Comparison of ENCODE assay signal across 27 mouse cellular contexts in genomic region chr8:122088631-122089030, GRCm38 (mm10).
A peak's percentile ranks its signal among the peaks of the same experiment; 100 is the strongest.
DNase-seq lines count a peak whose midpoint lies in the region; ATAC-seq and TF ChIP-seq lines count a peak whose summit lies in the region.
"Had no signal": no experiment of that assay in that cellular context is flagged by ENCODE, and none has a peak within 500 bp of the region (broad histone marks: within the 10 kb centered on the region; RNA-seq: fewer than 3 reads in every experiment).

No protein-coding gene starts in this region.

- WGBS in heart, embryonic 10.5 days: 78% methylated on average over 16 of the region's 16 CpGs
- 87% methylated on average over 16 of the region's 16 CpGs for WGBS in heart, adult 2 months
- WGBS in lung, postnatal 0 days: 69% methylated on average over 16 of the region's 16 CpGs

- H3K27me3 ChIP-seq in heart, embryonic 10.5 days (ENCODE audit: insufficient read depth, poor library complexity, severe bottlenecking): peaks cover 15% of the 10 kb centered on the region; the same call in 1 of the 2 replicates
- H3K27me3 ChIP-seq in heart, adult 2 months (ENCODE audit: control insufficient read depth, insufficient read depth, low read length): no peaks in the 10 kb centered on the region
- H3K27me3 ChIP-seq in lung, postnatal 0 days (replicated peaks; ENCODE audit: insufficient read depth, low read length): no peaks in the 10 kb centered on the region
- H3K27me3 ChIP-seq: stomach, embryonic 15.5 days had no signal

- H3K9me3 ChIP-seq in heart, embryonic 10.5 days: no peaks in the 10 kb centered on the region
- H3K9me3 ChIP-seq in lung, postnatal 0 days (ENCODE audit: low read length): no peaks in the 10 kb centered on the region
- H3K9me3 ChIP-seq: embryonic facial prominence, embryonic 13.5 days; forebrain, embryonic 10.5 days; heart, embryonic 12.5 days; hindbrain, embryonic 13.5 days; stomach, embryonic 15.5 days had no signal

- intact Hi-C loops in heart, adult 2 months (cut with DNase I): no loop called here

- no peaks in the 10 kb centered on the region for H3K36me3 ChIP-seq in heart, embryonic 10.5 days
- H3K36me3 ChIP-seq in heart, adult 2 months (ENCODE audit: control insufficient read depth, insufficient read depth, low read length): no peaks in the 10 kb centered on the region
- no peaks in the 10 kb centered on the region for H3K36me3 ChIP-seq in lung, postnatal 0 days (ENCODE audit: insufficient read depth, low read length)
- H3K36me3 ChIP-seq: embryonic facial prominence, embryonic 13.5 days; forebrain, embryonic 10.5 days; heart, embryonic 12.5 days; hindbrain, embryonic 13.5 days; stomach, embryonic 15.5 days had no signal

- H3K4me1 ChIP-seq in heart, embryonic 10.5 days: peaks cover 21% of the 10 kb centered on the region
- no peaks in the 10 kb centered on the region for H3K4me1 ChIP-seq in heart, adult 2 months (ENCODE audit: control insufficient read depth, insufficient read depth, low read length)
- no peaks in the 10 kb centered on the region for H3K4me1 ChIP-seq in lung, postnatal 0 days (ENCODE audit: insufficient read depth, low read depth, low read length)

- no peak for DNase-seq in heart, embryonic 10.5 days (ENCODE audit: low spot score)
- DNase-seq in heart, adult 2 months: no peak
- peak; percentile 33 for DNase-seq in ZHBTc4 (ENCODE audit: low read depth, low spot score)
- DNase-seq in lung, postnatal 0 days (ENCODE audit: low spot score): peak; percentile 70
- peak; percentile 58 for DNase-seq in skeletal muscle tissue, adult 2 months (ENCODE audit: low read depth, low spot score)
- no peak for DNase-seq in ovary, postnatal 36 days (ENCODE audit: low spot score)
- DNase-seq in thymus, postnatal 25 days: no peak
- DNase-seq: adrenal gland, postnatal 10 days; B cell, adult 2 months; cerebellum, adult 11 months; cerebellum, adult 9-11 months; forebrain, postnatal 0 days; heart, adult 11 months; heart, postnatal 4 days; kidney, adult 11 months; kidney, postnatal 14 days; layer of hippocampus, adult 9-11 months; liver; midbrain, embryonic 14.5 days; retina, postnatal 1 day; right cerebral cortex, postnatal 14 days; thymus, postnatal 14 days had no signal

- H3K9ac ChIP-seq in heart, adult 2 months (ENCODE audit: low read depth, low read length): no peak overlapping the region
- no peak overlapping the region for H3K9ac ChIP-seq in lung, postnatal 0 days (replicated peaks; ENCODE audit: low read depth)
- H3K9ac ChIP-seq: embryonic facial prominence, embryonic 13.5 days; forebrain, postnatal 0 days; heart, embryonic 12.5 days; hindbrain, embryonic 13.5 days; stomach, embryonic 15.5 days had no signal

- no peak for TF ChIP-seq EP300 in heart, adult 2 months (IDR thresholded peaks at IDR 0.05; ENCODE audit: insufficient read depth, low read depth, low read length)
- TF ChIP-seq EP300 in lung, postnatal 0 days (IDR thresholded peaks at IDR 0.05): no peak

- H3K4me2 ChIP-seq in lung, postnatal 0 days (replicated peaks; ENCODE audit: low read depth, low read length): no peak overlapping the region
- H3K4me2 ChIP-seq: embryonic facial prominence, embryonic 13.5 days; heart, embryonic 12.5 days; hindbrain, embryonic 13.5 days; stomach, embryonic 15.5 days had no signal

- no peak for TF ChIP-seq POLR2A in heart, adult 2 months (IDR thresholded peaks at IDR 0.05; ENCODE audit: insufficient read depth, low read depth, low read length)

- no peaks in the 10 kb centered on the region for H3K79me2 ChIP-seq in heart, adult 2 months (replicated peaks; ENCODE audit: control insufficient read depth, insufficient read depth, low read length)

- no peak overlapping the region for H3K4me3 ChIP-seq in heart, embryonic 10.5 days
- H3K4me3 ChIP-seq in heart, adult 2 months: no peak overlapping the region
- H3K4me3 ChIP-seq in lung, postnatal 0 days (ENCODE audit: low read depth, low read length): no peak overlapping the region
- H3K4me3 ChIP-seq: embryonic facial prominence, embryonic 13.5 days; forebrain, embryonic 10.5 days; heart, embryonic 12.5 days; hindbrain, embryonic 13.5 days; stomach, embryonic 15.5 days had no signal

- no peak for TF ChIP-seq CTCF in heart, adult 2 months (IDR thresholded peaks at IDR 0.05)
- TF ChIP-seq CTCF in lung, postnatal 0 days (IDR thresholded peaks at IDR 0.05): no peak

- ATAC-seq in lung, postnatal 0 days: no peak; the same call in 1 of the 2 replicates
- ATAC-seq: forebrain, postnatal 0 days had no signal

- H3K27ac ChIP-seq in heart, embryonic 10.5 days: 0 out of 2 replicates have a peak overlapping the region, but pooled peaks have one; percentile 4
- no peak overlapping the region for H3K27ac ChIP-seq in heart, adult 2 months
- no peak overlapping the region for H3K27ac ChIP-seq in lung, postnatal 0 days (ENCODE audit: low read length)
- H3K27ac ChIP-seq: embryonic facial prominence, embryonic 13.5 days; forebrain, embryonic 10.5 days; hindbrain, embryonic 13.5 days; stomach, embryonic 15.5 days had no signal

Comparison
In these comparisons a context has a peak if more than half of its experiments do, and no peak if none do; other contexts are left out.
1. DNase-seq: peak in ZHBTc4 (single experiment), lung, postnatal 0 days (single experiment) and skeletal muscle tissue, adult 2 months (single experiment); none in heart, embryonic 10.5 days (single experiment), heart, adult 2 months (0 of 2), ovary, postnatal 36 days (single experiment) and thymus, postnatal 25 days (single experiment).